Mouse (Mus musculus) spleen, postnatal 10 days (tissue): Measurements from ENCODE around the gene Tex21.

Source experiments
- DNase-seq, 2 experiments: peaks; one replicate each; pipeline ENCODE4 v3.0.0; 2021 to 2022; ENCODE audit warnings: low spot score in 2 of 2

Gene Tex21

GRCm38 (mm10) chr12:76246646-76247045, at the start of gene Tex21:
Gene Tex21, minus strand, starts transcription at chr12:76246746.
- DNase-seq, result no peak

- DNase-seq, result peak; percentile 51 to 77
These were observed 46.6 kb upstream of the Tex21 start for GRCm38 (mm10) chr12:76293192-76293591.

- peak in 1 of 2 experiments; percentile 44 for DNase-seq
These were observed 43.7 kb upstream of the Tex21 start for GRCm38 (mm10) chr12:76290271-76290670.

- DNase-seq, result no peak
These were observed 42.9 kb upstream of the Tex21 start for GRCm38 (mm10) chr12:76289428-76289827.

GRCm38 (mm10) chr12:76288494-76288893, 41.9 kb upstream of the Tex21 start:
- no peak for DNase-seq

GRCm38 (mm10) chr12:76287986-76288385, 41.4 kb upstream of the Tex21 start:
- no peak for DNase-seq

GRCm38 (mm10) chr12:76285418-76285817, 38.9 kb upstream of the Tex21 start:
- DNase-seq, result no peak

- no peak for DNase-seq
These were observed 36.1 kb upstream of the Tex21 start for GRCm38 (mm10) chr12:76282532-76283173.

- no peak for DNase-seq
These were observed 35.6 kb upstream of the Tex21 start for GRCm38 (mm10) chr12:76282132-76282531.

- no peak for DNase-seq
These were observed 34.6 kb upstream of the Tex21 start for GRCm38 (mm10) chr12:76281111-76281660.

GRCm38 (mm10) chr12:76280556-76280955, 34.0 kb upstream of the Tex21 start:
- no peak for DNase-seq

GRCm38 (mm10) chr12:76278209-76278608, 31.7 kb upstream of the Tex21 start:
- no peak for DNase-seq

- DNase-seq, result no peak
These were observed 26.3 kb upstream of the Tex21 start for GRCm38 (mm10) chr12:76272610-76273524.

GRCm38 (mm10) chr12:76271516-76271915, 25.0 kb upstream of the Tex21 start:
- no peak for DNase-seq

GRCm38 (mm10) chr12:76269196-76269595, 22.6 kb upstream of the Tex21 start:
- DNase-seq, result no peak

- DNase-seq, result no peak
These were observed 22.1 kb upstream of the Tex21 start for GRCm38 (mm10) chr12:76268686-76269085.

GRCm38 (mm10) chr12:76266875-76267274, 20.3 kb upstream of the Tex21 start:
- DNase-seq, result no peak

GRCm38 (mm10) chr12:76265001-76265400, 18.5 kb upstream of the Tex21 start:
- DNase-seq, result no peak

GRCm38 (mm10) chr12:76264325-76264965, 17.9 kb upstream of the Tex21 start:
- DNase-seq, result no peak

GRCm38 (mm10) chr12:76263876-76264275, 17.3 kb upstream of the Tex21 start:
- DNase-seq, result no peak

- no peak for DNase-seq
These were observed 16.4 kb upstream of the Tex21 start for GRCm38 (mm10) chr12:76262918-76263317.

GRCm38 (mm10) chr12:76261556-76261955, 15.0 kb upstream of the Tex21 start:
- DNase-seq, result no peak
